Mouse (Mus musculus): ENCODE measurements around the gene Serpina3k. TPM values are rescaled to one million over a fixed set of nuclear protein-coding genes. Genes with fewer than 3 reads are reported as not detected.
"Not testable (repeated sequence)": the region's sequence is repeated elsewhere in the genome, so short reads cannot be mapped to it uniquely, and the experiment has no call there.

Serpina3k gene
- total RNA-seq (2014; rRNA removed; ENCODE audit: low replicate concordance) (not detected in 2 replicates), polyA plus RNA-seq (2015; fragmentation: Nextera tagmentation; extraction: Ambion mirVana) (0.05 TPM in 1 of 2 replicates, not detected in the other)

- H3K27ac ChIP-seq (ENCODE audit: low read depth); H3K4me1 ChIP-seq (ENCODE audit: control insufficient read depth, insufficient read depth); H3K36me3 ChIP-seq (replicated peaks; ENCODE audit: control insufficient read depth, insufficient read depth, low read length); DNase-seq (ENCODE audit: low spot score); ATAC-seq (ENCODE audit: insufficient read depth, low read depth); H3K9me3 ChIP-seq (replicated peaks; ENCODE audit: control insufficient read depth, low read length); H3K4me3 ChIP-seq (ENCODE audit: low read depth, low read length); H3K9ac ChIP-seq (replicated peaks; ENCODE audit: low read depth, low read length); H3K27me3 ChIP-seq (ENCODE audit: control insufficient read depth, insufficient read depth, low read length); H3K4me2 ChIP-seq (ENCODE audit: low read depth, low read length): not testable (repeated sequence)
- 49% methylated on average over 3 of the region's 3 CpGs for WGBS
These were observed at the start of gene Serpina3k, which contains the start of gene Serpina3m for GRCm38 (mm10) chr12:104338226-104338625. TSS of gene Serpina3k (plus strand) at chr12:104338486. TSS of gene Serpina3m (plus strand) at chr12:104338486.

GRCm38 (mm10) chr12:104289872-104290271, 48.4 kb upstream of the Serpina3k start:
- H3K9me3 ChIP-seq (replicated peaks; ENCODE audit: control insufficient read depth, low read length) = no peaks in the 10 kb centered on the region
- 44% methylated on average over 4 of the region's 4 CpGs for WGBS

GRCm38 (mm10) chr12:104293963-104294362, 44.3 kb upstream of the Serpina3k start:
- Histone ChIP-seq H3K9me3 (replicated peaks; ENCODE audit: control insufficient read depth, low read length) (no peaks in the 10 kb centered on the region), H3K27me3 (ENCODE audit: control insufficient read depth, insufficient read depth, low read length) (no peaks in the 10 kb centered on the region), H3K9ac (replicated peaks; ENCODE audit: low read depth, low read length) (no peak overlapping the region), H3K4me2 (ENCODE audit: low read depth, low read length) (no peak overlapping the region), H3K36me3 (replicated peaks; ENCODE audit: control insufficient read depth, insufficient read depth, low read length) (no peaks in the 10 kb centered on the region), H3K4me3 (ENCODE audit: low read depth, low read length) (no peak overlapping the region), H3K4me1 (ENCODE audit: control insufficient read depth, insufficient read depth) (no peaks in the 10 kb centered on the region), H3K27ac (ENCODE audit: low read depth) (no peak overlapping the region)
- DNase-seq (ENCODE audit: low spot score) = no peak
- no peak for TF ChIP-seq EP300 (IDR thresholded peaks at IDR 0.05; ENCODE audit: low read depth)
- no peak for TF ChIP-seq CTCF (IDR thresholded peaks at IDR 0.05; ENCODE audit: low read depth)
- WGBS = 69% methylated on average over 2 of the region's 2 CpGs
- no peak for ATAC-seq (ENCODE audit: insufficient read depth, low read depth)

More at GRCm38 (mm10) chr12:104289872-104290271, 48.4 kb upstream of the Serpina3k start:
- H3K27ac ChIP-seq (ENCODE audit: low read depth) = no peak overlapping the region
- H3K9ac ChIP-seq (replicated peaks; ENCODE audit: low read depth, low read length) = no peak overlapping the region
- DNase-seq (ENCODE audit: low spot score) (no peak), ATAC-seq (ENCODE audit: insufficient read depth, low read depth) (no peak)
- no peak for TF ChIP-seq EP300 (IDR thresholded peaks at IDR 0.05; ENCODE audit: low read depth)
- TF ChIP-seq CTCF (IDR thresholded peaks at IDR 0.05; ENCODE audit: low read depth) = no peak
- H3K36me3 ChIP-seq (replicated peaks; ENCODE audit: control insufficient read depth, insufficient read depth, low read length) = no peaks in the 10 kb centered on the region
- H3K27me3 ChIP-seq (ENCODE audit: control insufficient read depth, insufficient read depth, low read length) = no peaks in the 10 kb centered on the region
- no peak overlapping the region for H3K4me3 ChIP-seq (ENCODE audit: low read depth, low read length)
- no peak overlapping the region for H3K4me2 ChIP-seq (ENCODE audit: low read depth, low read length)
- no peaks in the 10 kb centered on the region for H3K4me1 ChIP-seq (ENCODE audit: control insufficient read depth, insufficient read depth)

- H3K27ac ChIP-seq (ENCODE audit: low read depth) = no peak overlapping the region
- DNase-seq (ENCODE audit: low spot score) (no peak), ATAC-seq (ENCODE audit: insufficient read depth, low read depth) (no peak)
- TF ChIP-seq EP300 (IDR thresholded peaks at IDR 0.05; ENCODE audit: low read depth) (no peak), CTCF (IDR thresholded peaks at IDR 0.05; ENCODE audit: low read depth) (no peak)
- no peak overlapping the region for H3K4me2 ChIP-seq (ENCODE audit: low read depth, low read length)
- no peaks in the 10 kb centered on the region for H3K4me1 ChIP-seq (ENCODE audit: control insufficient read depth, insufficient read depth)
- WGBS = 78% methylated on average over 2 of the region's 2 CpGs
- no peaks in the 10 kb centered on the region for H3K9me3 ChIP-seq (replicated peaks; ENCODE audit: control insufficient read depth, low read length)
- H3K9ac ChIP-seq (replicated peaks; ENCODE audit: low read depth, low read length) = no peak overlapping the region
- no peaks in the 10 kb centered on the region for H3K27me3 ChIP-seq (ENCODE audit: control insufficient read depth, insufficient read depth, low read length)
- no peak overlapping the region for H3K4me3 ChIP-seq (ENCODE audit: low read depth, low read length)
- H3K36me3 ChIP-seq (replicated peaks; ENCODE audit: control insufficient read depth, insufficient read depth, low read length) = no peaks in the 10 kb centered on the region
These were observed 40.2 kb upstream of the Serpina3k start for GRCm38 (mm10) chr12:104298049-104298448.

- WGBS = 73% methylated on average over 4 of the region's 4 CpGs
These were observed 32.3 kb upstream of the Serpina3k start for GRCm38 (mm10) chr12:104305991-104306390.

GRCm38 (mm10) chr12:104314253-104314652, 24.0 kb upstream of the Serpina3k start, which contains the start of gene Serpina3j:
TSS of gene Serpina3j (plus strand) at chr12:104314553.
- TF ChIP-seq CTCF (IDR thresholded peaks at IDR 0.05; ENCODE audit: low read depth) = no peak
- TF ChIP-seq EP300 (IDR thresholded peaks at IDR 0.05; ENCODE audit: low read depth) = no peak
- no peak within 1 kb of the TSS for H3K4me2 ChIP-seq (ENCODE audit: low read depth, low read length)
- no peaks in the 10 kb centered on the region for H3K27me3 ChIP-seq (ENCODE audit: control insufficient read depth, insufficient read depth, low read length)
- H3K4me1 ChIP-seq (ENCODE audit: control insufficient read depth, insufficient read depth) = no peaks in the 10 kb centered on the region
- no peak within 1 kb of the TSS for H3K4me3 ChIP-seq (ENCODE audit: low read depth, low read length)
- no peak within 1 kb of the TSS for H3K27ac ChIP-seq (ENCODE audit: low read depth)
- 0 out of 2 replicates have a peak, but pooled peaks cover 2% of the 10 kb centered on the region for H3K9me3 ChIP-seq (replicated peaks; ENCODE audit: control insufficient read depth, low read length)
- H3K36me3 ChIP-seq (replicated peaks; ENCODE audit: control insufficient read depth, insufficient read depth, low read length) = no peaks in the 10 kb centered on the region
- no peak within 1 kb of the TSS for H3K9ac ChIP-seq (replicated peaks; ENCODE audit: low read depth, low read length)
- DNase-seq (ENCODE audit: low spot score) (no peak), ATAC-seq (ENCODE audit: insufficient read depth, low read depth) (no peak)
- 60% methylated on average over 1 of the region's 1 CpGs for WGBS

More at GRCm38 (mm10) chr12:104305991-104306390, 32.3 kb upstream of the Serpina3k start:
- no peaks in the 10 kb centered on the region for H3K27me3 ChIP-seq (ENCODE audit: control insufficient read depth, insufficient read depth, low read length)
- H3K4me2 ChIP-seq (ENCODE audit: low read depth, low read length) = no peak overlapping the region
- DNase-seq (ENCODE audit: low spot score) = no peak
- H3K4me1 ChIP-seq (ENCODE audit: control insufficient read depth, insufficient read depth) = no peaks in the 10 kb centered on the region
- ATAC-seq (ENCODE audit: insufficient read depth, low read depth) = no peak
- H3K4me3 ChIP-seq (ENCODE audit: low read depth, low read length) = no peak overlapping the region
- no peaks in the 10 kb centered on the region for H3K36me3 ChIP-seq (replicated peaks; ENCODE audit: control insufficient read depth, insufficient read depth, low read length)
- no peak overlapping the region for H3K27ac ChIP-seq (ENCODE audit: low read depth)
- H3K9me3 ChIP-seq (replicated peaks; ENCODE audit: control insufficient read depth, low read length) = no peaks in the 10 kb centered on the region
- H3K9ac ChIP-seq (replicated peaks; ENCODE audit: low read depth, low read length) = no peak overlapping the region
- TF ChIP-seq CTCF (IDR thresholded peaks at IDR 0.05; ENCODE audit: low read depth) = no peak
- TF ChIP-seq EP300 (IDR thresholded peaks at IDR 0.05; ENCODE audit: low read depth) = no peak

All from heart, postnatal 0 days (tissue).